Mouse (Mus musculus) limb, embryonic 15.5 days (tissue): ENCODE measurements around the gene Papln. TPM values are rescaled to one million over a fixed set of nuclear protein-coding genes. Genes with fewer than 3 reads are reported as not detected.

ENCODE experiments used
- ATAC-seq: fragments of 200-750 bp; cut with Nextera tagmentation; 2 replicates; pipeline ENCODE4 v1.8.0; 2017; ENCODE audit warnings: low read depth, moderate TSS enrichment; ENCODE audit not compliant: insufficient number of reproducible peaks, low FRiP score, low TSS enrichment
- H3K27ac ChIP-seq: fragments of 300-500 bp; sonication (generic); 2 replicates; pipeline ENCODE4 v1.5.1; 2015; ENCODE audit warnings: moderate library complexity, mild to moderate bottlenecking, inconsistent platforms
- H3K27me3 ChIP-seq: fragments of 300-500 bp; sonication (generic); 2 replicates; pipeline ENCODE4 v1.6.1; 2015; ENCODE audit warnings: inconsistent platforms
- H3K36me3 ChIP-seq: fragments of 300-500 bp; sonication (generic); 2 replicates; pipeline ENCODE4 v1.6.1; 2015; ENCODE audit warnings: inconsistent platforms
- H3K4me1 ChIP-seq: fragments of 300-500 bp; sonication (generic); 2 replicates; pipeline ENCODE4 v1.6.1; 2015; ENCODE audit warnings: inconsistent platforms
- H3K4me2 ChIP-seq: fragments of 300-500 bp; sonication (generic); 2 replicates; pipeline ENCODE4 v1.6.1; 2015; ENCODE audit warnings: mild to moderate bottlenecking, inconsistent platforms
- H3K4me3 ChIP-seq: fragments of 300-500 bp; sonication (generic); 2 replicates; pipeline ENCODE4 v1.5.1; 2015; ENCODE audit warnings: mild to moderate bottlenecking, inconsistent platforms
- H3K9ac ChIP-seq: fragments of 300-500 bp; sonication (generic); 2 replicates; pipeline ENCODE4 v1.6.1; 2015; ENCODE audit warnings: inconsistent platforms
- H3K9me3 ChIP-seq: fragments of 300-500 bp; sonication (generic); 2 replicates; pipeline ENCODE4 v1.6.1; 2016; ENCODE audit warnings: inconsistent platforms
- WGBS: fragments of 180-500 bp; shearing (Covaris S2); methylation state at CpG from one replicate; pipeline ENCODE4 v1.1.7; 2015; 5-methylcytosine and 5-hydroxymethylcytosine counted together
- polyA plus RNA-seq: library from polyadenylated mRNA; unstranded; fragments of >200 nt; fragmentation: Nextera tagmentation; extraction: Ambion mirVana; gene quantifications from 2 replicates; pipeline ENCODE4 v1.2.1, GENCODE M21; 2015

The Papln gene
- polyA plus RNA-seq, 1 experiment from 2014 or later = 5.9 TPM

DNA sequence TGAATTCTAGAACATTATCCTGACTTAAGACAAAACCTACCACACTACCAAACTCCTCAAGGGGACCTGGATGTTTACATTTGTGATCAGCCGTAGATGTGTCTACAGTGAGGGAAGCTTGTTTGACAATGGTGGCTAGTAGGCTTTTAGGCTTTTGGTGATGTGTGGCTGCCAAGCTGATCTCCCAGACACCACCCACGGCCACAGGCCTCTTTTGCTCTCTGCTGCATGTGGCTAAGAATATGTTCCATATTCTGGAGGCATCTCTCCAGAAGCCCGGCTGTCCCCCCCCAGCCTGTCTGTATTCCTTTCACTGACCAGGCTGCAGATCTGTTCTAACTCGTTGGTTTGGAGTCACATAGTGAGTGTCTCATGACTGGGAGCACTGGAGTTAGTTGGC lies 27.3 kb downstream of the Papln start:
- H3K27me3 ChIP-seq = no peaks in the 10 kb centered on the region
- peaks cover 30% of the 10 kb centered on the region for H3K36me3 ChIP-seq
- H3K9me3 ChIP-seq = no peaks in the 10 kb centered on the region
- no peak overlapping the region for H3K4me2 ChIP-seq
- H3K27ac ChIP-seq = no peak overlapping the region
- no peak overlapping the region for H3K4me3 ChIP-seq
- no peak overlapping the region for H3K9ac ChIP-seq
- WGBS = 74% methylated on average over 4 of the region's 4 CpGs
- H3K4me1 ChIP-seq = no peaks in the 10 kb centered on the region
- no peak for ATAC-seq

DNA sequence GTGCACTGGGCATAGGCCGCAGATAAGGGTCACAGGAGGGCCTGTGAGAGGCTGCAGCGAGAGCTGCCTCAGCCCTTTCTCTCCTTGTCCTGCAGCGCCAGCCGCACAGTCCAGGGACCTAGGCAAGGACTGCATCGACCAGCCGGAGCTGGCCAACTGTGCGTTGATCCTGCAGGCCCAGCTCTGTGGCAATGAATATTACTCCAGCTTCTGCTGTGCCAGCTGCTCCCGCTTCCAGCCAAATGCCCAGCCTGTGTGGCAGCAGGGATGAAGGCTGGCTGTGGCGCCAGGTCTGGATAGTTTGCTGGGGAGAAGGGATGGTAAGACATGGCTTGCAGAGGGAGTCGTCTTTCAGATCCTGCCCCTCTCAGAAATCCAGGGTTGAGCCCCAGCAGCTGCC lies 28.3 kb downstream of the Papln start:
- no peak for ATAC-seq
- H3K4me3 ChIP-seq = no peak overlapping the region
- WGBS = 89% methylated on average over 10 of the region's 10 CpGs
- no peaks in the 10 kb centered on the region for H3K9me3 ChIP-seq
- H3K4me2 ChIP-seq = no peak overlapping the region
- H3K4me1 ChIP-seq = no peaks in the 10 kb centered on the region
- no peak overlapping the region for H3K9ac ChIP-seq
- no peaks in the 10 kb centered on the region for H3K27me3 ChIP-seq
- peaks cover 37% of the 10 kb centered on the region for H3K36me3 ChIP-seq
- H3K27ac ChIP-seq = no peak overlapping the region

DNA sequence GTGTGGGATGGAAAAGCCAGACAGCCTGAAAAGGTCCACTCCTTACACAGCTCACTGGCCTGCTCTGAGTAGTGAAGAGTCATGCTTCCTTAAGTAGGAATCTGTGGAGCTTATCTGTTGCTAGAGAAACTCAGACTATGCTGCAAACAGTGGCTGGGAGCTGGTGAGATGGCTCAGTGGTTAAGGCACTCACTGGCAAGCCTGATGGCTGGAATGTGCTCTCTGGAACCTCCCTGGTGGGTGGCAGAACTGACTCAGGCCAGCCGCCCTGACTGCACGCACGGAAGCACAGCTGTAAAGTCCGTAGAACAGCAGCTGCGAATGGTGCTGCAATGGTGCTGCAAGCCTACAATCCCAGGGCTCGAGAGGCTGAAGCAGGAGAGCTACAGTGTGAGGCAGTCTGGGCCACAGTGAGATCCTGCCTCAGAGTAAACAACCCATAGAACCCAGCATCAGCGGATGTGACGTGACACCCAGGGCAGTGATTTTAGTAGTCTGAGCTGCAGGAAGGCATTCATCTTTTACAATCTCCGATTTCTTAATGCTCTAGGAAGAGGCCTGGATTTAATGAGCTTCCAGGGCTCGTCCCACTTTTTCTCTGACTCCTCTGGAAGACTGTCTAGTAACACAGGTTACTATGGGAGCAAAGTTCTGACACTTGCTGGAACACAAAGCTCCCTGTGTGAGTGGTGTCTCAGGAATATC lies 29.4 kb downstream of the Papln start:
- H3K4me3 ChIP-seq = no peak overlapping the region
- WGBS = 52% methylated on average over 10 of the region's 10 CpGs
- H3K36me3 ChIP-seq = peaks cover 42% of the 10 kb centered on the region
- ATAC-seq = no peak
- H3K4me2 ChIP-seq = no peak overlapping the region
- H3K4me1 ChIP-seq = no peaks in the 10 kb centered on the region
- H3K27me3 ChIP-seq = no peaks in the 10 kb centered on the region
- no peak overlapping the region for H3K9ac ChIP-seq
- H3K9me3 ChIP-seq = no peaks in the 10 kb centered on the region
- no peak overlapping the region for H3K27ac ChIP-seq

DNA sequence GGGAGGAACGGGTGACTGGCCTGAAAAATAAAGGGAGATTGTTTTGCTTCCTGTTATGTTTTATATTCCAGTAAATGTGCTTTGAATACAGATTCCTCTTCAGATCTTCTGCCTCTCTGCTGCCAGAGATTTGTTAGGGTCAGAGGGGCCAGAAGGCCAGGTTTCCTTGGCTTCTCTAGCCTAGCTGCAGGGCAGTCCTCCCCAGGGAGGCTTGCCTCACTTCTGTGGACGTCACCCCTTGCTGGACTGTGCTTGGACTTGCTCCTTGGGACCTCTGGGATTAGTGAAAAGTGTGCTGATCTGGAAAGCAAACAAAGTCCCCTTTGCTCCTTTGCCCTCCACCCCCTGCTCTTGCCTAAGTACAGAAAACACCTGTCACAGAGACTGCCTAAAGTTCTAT lies 31.6 kb downstream of the Papln start:
- Histone ChIP-seq H3K4me3 (no peak overlapping the region), H3K27me3 (no peaks in the 10 kb centered on the region), H3K4me2 (no peak overlapping the region), H3K27ac (no peak overlapping the region), H3K4me1 (no peaks in the 10 kb centered on the region), H3K36me3 (peaks cover 59% of the 10 kb centered on the region), H3K9ac (no peak overlapping the region), H3K9me3 (no peaks in the 10 kb centered on the region)
- 56% methylated on average over 2 of the region's 2 CpGs for WGBS
- no peak for ATAC-seq

DNA sequence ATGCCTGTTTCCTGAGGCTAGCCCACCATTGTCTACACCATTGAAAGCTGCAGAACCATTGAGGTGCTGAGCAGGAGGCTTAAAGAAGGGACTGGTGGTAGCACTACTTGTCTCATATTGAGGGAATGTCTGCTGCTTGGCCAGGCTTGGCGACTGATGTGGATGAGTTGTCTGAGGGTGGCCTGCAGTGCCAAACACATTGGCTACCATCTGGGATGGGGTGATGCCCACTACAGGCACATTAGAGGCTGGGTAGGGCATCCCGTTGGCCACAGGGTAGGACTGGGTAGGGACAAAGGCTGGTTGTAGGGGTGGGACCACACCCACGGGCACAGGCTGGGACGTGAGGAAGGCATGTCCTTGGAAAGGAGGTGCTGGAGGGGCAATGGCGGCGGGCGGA lies 32.2 kb downstream of the Papln start:
- H3K27ac ChIP-seq = no peak overlapping the region
- no peaks in the 10 kb centered on the region for H3K4me1 ChIP-seq
- H3K9me3 ChIP-seq = no peaks in the 10 kb centered on the region
- 91% methylated on average over 7 of the region's 7 CpGs for WGBS
- H3K9ac ChIP-seq = no peak overlapping the region
- H3K27me3 ChIP-seq = no peaks in the 10 kb centered on the region
- no peak for ATAC-seq
- no peak overlapping the region for H3K4me3 ChIP-seq
- H3K36me3 ChIP-seq = peaks cover 65% of the 10 kb centered on the region
- H3K4me2 ChIP-seq = no peak overlapping the region

DNA sequence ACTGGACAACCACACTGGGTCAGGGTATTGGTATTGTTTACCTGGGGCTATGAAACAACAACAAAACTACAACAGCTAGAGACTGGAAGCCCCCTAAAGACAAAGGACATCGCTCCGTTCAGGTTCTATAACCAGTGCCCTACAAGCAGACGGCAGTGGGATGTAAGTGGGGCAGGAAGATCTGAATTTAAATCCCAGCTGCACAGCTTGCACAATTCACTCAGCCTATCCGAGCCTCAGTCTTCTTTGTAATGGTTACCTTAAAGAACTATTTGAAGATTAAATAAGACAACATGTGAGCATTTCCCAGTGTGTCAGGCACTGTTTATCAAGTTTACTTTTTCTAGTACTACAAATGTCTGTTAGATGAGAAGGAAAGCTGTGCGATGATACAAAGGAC lies 34.9 kb downstream of the Papln start:
- 90% methylated on average over 5 of the region's 5 CpGs for WGBS
- peaks cover 67% of the 10 kb centered on the region for H3K36me3 ChIP-seq
- H3K4me2 ChIP-seq = no peak overlapping the region
- no peak overlapping the region for H3K27ac ChIP-seq
- ATAC-seq = no peak
- no peaks in the 10 kb centered on the region for H3K9me3 ChIP-seq
- H3K9ac ChIP-seq = no peak overlapping the region
- no peaks in the 10 kb centered on the region for H3K4me1 ChIP-seq
- no peak overlapping the region for H3K4me3 ChIP-seq
- no peaks in the 10 kb centered on the region for H3K27me3 ChIP-seq

DNA sequence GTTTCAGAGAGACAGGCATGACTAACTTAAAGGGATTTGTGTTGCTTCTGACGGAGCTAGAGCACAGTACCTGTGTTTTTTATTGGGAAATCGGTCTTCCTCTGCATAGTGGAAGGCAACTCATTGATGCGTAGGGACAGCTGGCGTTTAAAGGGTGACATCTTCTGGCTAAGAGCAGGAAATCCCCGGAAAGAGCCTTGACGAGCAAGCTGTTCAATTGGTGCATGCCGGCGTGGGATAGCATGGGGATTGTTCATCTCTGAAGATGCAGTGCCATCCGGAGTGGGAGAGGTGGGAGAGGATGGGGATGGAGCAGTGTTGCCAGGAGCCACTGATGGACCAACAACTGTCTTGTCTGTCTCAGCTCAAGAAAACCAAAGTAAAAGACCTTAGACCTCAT lies 37.5 kb downstream of the Papln start:
- Histone ChIP-seq H3K27ac (no peak overlapping the region), H3K9ac (no peak overlapping the region), H3K36me3 (peaks cover 76% of the 10 kb centered on the region), H3K4me2 (no peak overlapping the region), H3K27me3 (no peaks in the 10 kb centered on the region), H3K4me3 (no peak overlapping the region), H3K9me3 (no peaks in the 10 kb centered on the region), H3K4me1 (no peaks in the 10 kb centered on the region)
- 55% methylated on average over 9 of the region's 9 CpGs for WGBS
- ATAC-seq = no peak

DNA sequence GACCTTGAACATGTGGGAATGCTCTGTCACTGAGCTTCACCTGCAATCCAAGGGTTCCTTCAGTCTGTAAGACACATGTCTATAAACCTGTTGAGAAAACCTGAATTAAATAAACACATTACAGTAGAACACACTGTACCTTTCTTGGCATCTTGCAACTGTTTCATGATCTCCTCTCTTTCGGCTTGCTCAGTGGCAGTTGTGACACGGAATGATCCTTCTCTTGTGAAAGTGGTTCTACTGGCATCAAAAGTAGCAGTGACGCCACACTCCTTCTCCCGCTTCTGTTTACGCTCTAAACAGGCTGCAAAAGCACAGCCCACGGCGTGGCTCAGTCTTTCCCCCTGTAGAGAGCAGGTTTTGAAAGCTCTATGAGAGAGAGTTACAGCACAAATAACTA lies 40.2 kb downstream of the Papln start:
- WGBS = 88% methylated on average over 7 of the region's 7 CpGs
- no peaks in the 10 kb centered on the region for H3K27me3 ChIP-seq
- H3K4me3 ChIP-seq = no peak overlapping the region
- peaks cover 85% of the 10 kb centered on the region for H3K36me3 ChIP-seq
- no peaks in the 10 kb centered on the region for H3K9me3 ChIP-seq
- no peak for ATAC-seq
- no peak overlapping the region for H3K4me2 ChIP-seq
- H3K27ac ChIP-seq = no peak overlapping the region
- no peaks in the 10 kb centered on the region for H3K4me1 ChIP-seq
- no peak overlapping the region for H3K9ac ChIP-seq

DNA sequence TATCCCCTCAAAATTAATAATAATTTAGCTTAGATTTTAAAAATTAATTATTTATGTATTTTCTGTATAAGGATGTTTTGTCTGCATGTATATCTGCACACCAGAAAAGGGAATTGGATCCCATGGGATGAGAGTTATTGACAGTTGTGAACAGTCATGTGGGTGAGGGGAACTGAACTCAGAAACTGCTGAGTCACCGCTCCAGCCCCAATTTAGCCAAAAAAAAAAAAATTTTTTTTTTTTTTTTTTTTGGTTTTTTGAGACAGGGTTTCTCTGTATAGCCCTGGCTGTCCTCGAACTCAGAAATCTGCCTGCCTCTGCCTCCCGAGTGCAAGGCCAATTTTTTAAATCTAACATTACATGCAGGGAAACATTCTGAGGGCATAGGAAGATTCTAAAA lies 48.5 kb downstream of the Papln start:
- H3K4me3 ChIP-seq = no peak overlapping the region
- WGBS = 88% methylated on average over 3 of the region's 3 CpGs

DNA sequence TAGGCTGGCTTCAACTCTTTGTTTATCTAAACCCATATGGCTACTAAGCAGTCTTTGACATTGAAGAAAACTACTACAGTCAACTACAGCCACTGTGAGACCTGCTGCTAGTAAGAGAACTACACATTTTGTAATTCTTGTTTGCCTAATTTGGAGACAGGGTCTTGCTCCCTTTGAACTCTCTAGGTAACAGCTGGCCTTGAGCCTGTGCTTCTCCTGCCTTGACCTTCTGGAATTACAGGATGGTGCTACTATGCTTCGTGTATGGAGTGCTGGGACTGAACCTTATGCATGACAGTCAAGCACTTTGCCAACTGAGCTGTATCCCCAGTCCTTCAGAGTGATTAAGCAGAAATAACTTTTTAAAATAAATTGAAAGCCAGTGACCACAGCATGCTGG lies 53.2 kb downstream of the Papln start:
- Histone ChIP-seq H3K27ac (no peak overlapping the region), H3K27me3 (no peaks in the 10 kb centered on the region), H3K36me3 (0 out of 2 replicates have a peak, but pooled peaks cover 4% of the 10 kb centered on the region), H3K9ac (no peak overlapping the region), H3K4me1 (no peaks in the 10 kb centered on the region), H3K9me3 (no peaks in the 10 kb centered on the region), H3K4me2 (no peak overlapping the region), H3K4me3 (no peak overlapping the region)
- 70% methylated on average over 1 of the region's 1 CpGs for WGBS
- no peak for ATAC-seq

More for the DNA sequence above, 48.5 kb downstream of the Papln start:
- Histone ChIP-seq H3K27ac (no peak overlapping the region), H3K4me1 (no peaks in the 10 kb centered on the region), H3K9me3 (no peaks in the 10 kb centered on the region), H3K27me3 (no peaks in the 10 kb centered on the region), H3K36me3 (peaks cover 16% of the 10 kb centered on the region), H3K4me2 (no peak overlapping the region), H3K9ac (no peak overlapping the region)
- ATAC-seq = no peak

DNA sequence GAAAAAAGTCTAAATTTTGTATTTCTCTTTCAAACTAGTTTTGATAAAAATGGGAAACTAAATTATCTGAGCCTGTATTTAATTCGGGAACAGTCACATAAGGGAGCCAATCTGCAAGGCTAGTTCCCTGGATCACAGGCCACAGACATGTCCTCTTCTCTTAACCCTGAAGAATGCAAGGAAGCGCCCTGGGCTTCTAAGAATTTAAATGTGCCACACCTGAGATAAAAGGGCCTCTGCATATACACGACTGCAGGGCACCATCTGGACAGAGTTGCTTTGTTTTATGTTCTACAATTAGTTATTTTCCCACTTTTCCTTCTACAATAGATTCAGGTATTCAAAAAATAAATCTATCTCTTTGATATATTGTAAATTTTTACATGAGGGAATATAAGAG lies 67.0 kb downstream of the Papln start:
- WGBS = 67% methylated on average over 3 of the region's 3 CpGs
- Histone ChIP-seq H3K4me2 (no peak overlapping the region), H3K4me3 (no peak overlapping the region), H3K27ac (no peak overlapping the region), H3K27me3 (no peaks in the 10 kb centered on the region), H3K36me3 (no peaks in the 10 kb centered on the region; the same call in 1 of the 2 replicates), H3K9me3 (no peaks in the 10 kb centered on the region), H3K4me1 (no peaks in the 10 kb centered on the region), H3K9ac (no peak overlapping the region)
- ATAC-seq = no peak

DNA sequence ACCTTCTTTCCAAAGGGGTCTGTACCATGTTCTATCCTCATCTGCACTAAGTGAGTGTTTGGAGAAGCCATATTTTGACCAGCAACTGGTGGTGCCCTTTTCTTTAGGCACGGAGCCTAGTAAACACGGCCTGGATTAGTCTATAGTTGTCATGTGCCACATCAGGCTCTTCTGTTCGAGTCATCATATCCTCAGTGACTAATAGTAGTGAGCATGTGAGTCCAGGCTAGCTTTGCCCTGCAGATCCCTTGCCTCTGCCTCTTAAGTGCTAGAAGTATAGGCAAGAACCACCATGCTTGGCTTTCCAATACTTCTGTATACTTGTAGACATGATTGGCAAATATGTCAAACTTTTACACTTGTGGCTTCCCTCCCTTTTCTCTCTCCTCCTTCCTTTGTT lies 70.5 kb downstream of the Papln start:
- no peak overlapping the region for H3K4me2 ChIP-seq
- H3K27ac ChIP-seq = no peak overlapping the region
- WGBS = 98% methylated on average over 3 of the region's 3 CpGs
- H3K4me3 ChIP-seq = no peak overlapping the region
- H3K4me1 ChIP-seq = no peaks in the 10 kb centered on the region
- H3K9me3 ChIP-seq = no peaks in the 10 kb centered on the region
- peaks cover 12% of the 10 kb centered on the region for H3K36me3 ChIP-seq
- no peaks in the 10 kb centered on the region for H3K27me3 ChIP-seq
- ATAC-seq = no peak
- H3K9ac ChIP-seq = no peak overlapping the region
